Mouse (Mus musculus): Measurements from ENCODE around the gene Myom3. TPM values are rescaled to one million over a fixed set of nuclear protein-coding genes. Genes with fewer than 3 reads are reported as not detected.

The Myom3 gene
- polyA plus RNA-seq, 1 experiment from 2014 or later: 0.66 TPM

DNA sequence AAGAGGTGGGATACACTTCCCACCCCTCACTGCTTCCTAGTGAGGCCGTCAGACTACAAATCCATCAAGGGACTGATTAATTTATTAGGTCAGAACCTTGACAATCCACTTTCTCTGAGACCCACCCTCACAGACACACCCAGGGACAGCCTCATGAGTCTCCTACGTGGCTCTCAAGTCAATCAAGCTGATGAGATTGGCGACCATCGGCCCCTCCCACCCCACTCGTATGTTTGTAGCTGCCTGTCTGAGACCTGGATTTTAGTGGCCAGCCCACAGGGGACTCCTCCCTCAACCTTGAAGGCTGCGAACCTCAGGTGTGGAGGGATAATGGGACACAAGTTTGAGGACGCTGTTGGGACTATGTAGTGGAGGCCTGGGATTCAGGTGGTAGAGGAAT is 20.4 kb upstream of the Myom3 start:
- Histone ChIP-seq H3K4me1 (peaks cover 14% of the 10 kb centered on the region; the same call in 1 of the 2 replicates), H3K9me3 (0 out of 2 replicates have a peak, but pooled peaks cover 7% of the 10 kb centered on the region), H3K27me3 (no peaks in the 10 kb centered on the region), H3K4me2 (no peak overlapping the region), H3K27ac (no peak overlapping the region), H3K36me3 (no peaks in the 10 kb centered on the region), H3K9ac (no peak overlapping the region), H3K4me3 (no peak overlapping the region)
- ATAC-seq (ENCODE audit: insufficient number of reproducible peaks, insufficient read depth, low FRiP score, low TSS enrichment, low read depth): no peak
- WGBS: 73% methylated on average over 7 of the region's 7 CpGs

GRCm38 (mm10) chr4:135739672-135740071 is 19.8 kb upstream of the Myom3 start:
- 91% methylated on average over 14 of the region's 14 CpGs for WGBS
- H3K9me3 ChIP-seq: 0 out of 2 replicates have a peak, but pooled peaks cover 2% of the 10 kb centered on the region
- no peaks in the 10 kb centered on the region for H3K36me3 ChIP-seq
- H3K4me3 ChIP-seq: no peak overlapping the region
- peaks cover 16% of the 10 kb centered on the region; the same call in 1 of the 2 replicates for H3K4me1 ChIP-seq
- no peaks in the 10 kb centered on the region for H3K27me3 ChIP-seq
- no peak overlapping the region for H3K4me2 ChIP-seq
- H3K9ac ChIP-seq: no peak overlapping the region
- no peak for ATAC-seq (ENCODE audit: insufficient number of reproducible peaks, insufficient read depth, low FRiP score, low TSS enrichment, low read depth)
- no peak overlapping the region for H3K27ac ChIP-seq

- H3K27ac ChIP-seq: no peak overlapping the region
Measured at GRCm38 (mm10) chr4:135743520-135743919, 16.0 kb upstream of the Myom3 start.

DNA sequence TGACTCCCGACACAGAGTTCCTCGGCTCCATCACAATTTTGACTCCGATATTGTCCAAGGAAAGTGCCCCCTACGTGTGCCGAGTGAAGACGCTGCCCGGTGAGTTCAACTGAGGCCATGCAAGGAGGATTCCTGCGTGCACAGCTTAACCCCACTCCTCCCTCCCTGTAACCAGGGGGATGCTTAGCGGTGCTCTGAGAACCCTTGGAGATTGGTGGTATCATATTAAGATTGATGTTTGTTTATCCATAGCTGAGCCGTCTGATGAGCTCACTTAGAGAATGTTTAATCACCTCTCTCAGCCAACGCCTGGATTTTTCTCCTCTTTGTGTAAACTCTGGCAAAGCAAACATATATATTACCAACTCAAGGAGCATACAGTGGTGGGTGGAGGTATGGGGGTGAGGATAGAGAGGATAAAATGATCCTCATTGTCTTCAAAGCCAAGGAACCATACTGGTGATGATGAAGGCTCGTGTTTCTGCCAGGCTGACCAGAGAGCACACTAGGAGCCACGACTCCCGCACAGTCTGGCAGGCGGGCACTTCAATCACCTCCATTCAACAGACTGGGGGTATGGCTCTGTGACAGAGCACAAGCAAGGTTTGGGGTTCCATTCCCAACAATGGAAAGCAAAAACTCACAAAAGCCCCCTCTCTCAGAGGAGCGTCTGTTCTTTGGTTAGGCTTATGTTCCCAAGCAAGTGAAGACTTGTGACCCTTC is 14.6 kb upstream of the Myom3 start:
- ATAC-seq (ENCODE audit: insufficient number of reproducible peaks, insufficient read depth, low FRiP score, low TSS enrichment, low read depth): no peak
- Histone ChIP-seq H3K27ac (no peak overlapping the region), H3K36me3 (no peaks in the 10 kb centered on the region), H3K4me1 (peaks cover 18% of the 10 kb centered on the region; the same call in 1 of the 2 replicates), H3K27me3 (no peaks in the 10 kb centered on the region), H3K9ac (no peak overlapping the region), H3K4me3 (no peak overlapping the region), H3K4me2 (no peak overlapping the region), H3K9me3 (no peaks in the 10 kb centered on the region)
- 64% methylated on average over 16 of the region's 16 CpGs for WGBS

More at GRCm38 (mm10) chr4:135743520-135743919, 16.0 kb upstream of the Myom3 start:
- no peaks in the 10 kb centered on the region for H3K9me3 ChIP-seq
- no peak overlapping the region for H3K4me3 ChIP-seq
- no peaks in the 10 kb centered on the region for H3K27me3 ChIP-seq
- H3K4me1 ChIP-seq: peaks cover 20% of the 10 kb centered on the region; the same call in 1 of the 2 replicates
- H3K4me2 ChIP-seq: no peak overlapping the region
- H3K9ac ChIP-seq: no peak overlapping the region
- WGBS: 25% methylated on average over 6 of the region's 6 CpGs
- no peak for ATAC-seq (ENCODE audit: insufficient number of reproducible peaks, insufficient read depth, low FRiP score, low TSS enrichment, low read depth)
- no peaks in the 10 kb centered on the region for H3K36me3 ChIP-seq

- Histone ChIP-seq H3K4me2 (no peak overlapping the region), H3K36me3 (no peaks in the 10 kb centered on the region), H3K9ac (no peak overlapping the region), H3K4me1 (peaks cover 18% of the 10 kb centered on the region; the same call in 1 of the 2 replicates), H3K27ac (no peak overlapping the region), H3K27me3 (no peaks in the 10 kb centered on the region), H3K4me3 (no peak overlapping the region), H3K9me3 (no peaks in the 10 kb centered on the region)
- WGBS: 67% methylated on average over 10 of the region's 10 CpGs
- ATAC-seq (ENCODE audit: insufficient number of reproducible peaks, insufficient read depth, low FRiP score, low TSS enrichment, low read depth): no peak
Measured at GRCm38 (mm10) chr4:135745613-135746012, 13.9 kb upstream of the Myom3 start.

DNA sequence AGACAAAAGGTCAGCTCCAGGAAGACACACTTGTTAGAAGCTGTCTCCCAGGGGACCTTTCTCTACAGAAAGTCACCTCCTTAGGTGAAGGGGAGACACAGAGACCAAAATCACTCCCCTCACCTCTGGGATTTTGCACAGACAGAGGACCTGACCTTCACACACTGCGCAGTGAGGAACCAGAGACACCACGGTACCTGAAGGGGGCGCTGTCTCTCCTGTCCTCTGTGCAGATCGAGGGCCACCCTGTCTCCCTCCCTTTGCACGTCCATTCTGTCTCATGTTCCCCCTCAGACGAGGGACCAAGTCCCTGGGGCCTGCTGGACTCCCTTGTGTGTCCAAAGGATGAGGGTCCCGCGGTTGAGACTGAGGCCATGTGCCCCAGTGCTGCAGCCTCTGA is 8.6 kb upstream of the Myom3 start:
- no peak overlapping the region for H3K4me3 ChIP-seq
- no peak overlapping the region for H3K27ac ChIP-seq
- H3K9ac ChIP-seq: no peak overlapping the region
- no peaks in the 10 kb centered on the region for H3K36me3 ChIP-seq
- WGBS: 76% methylated on average over 8 of the region's 8 CpGs
- H3K27me3 ChIP-seq: no peaks in the 10 kb centered on the region
- no peak for ATAC-seq (ENCODE audit: insufficient number of reproducible peaks, insufficient read depth, low FRiP score, low TSS enrichment, low read depth)
- H3K4me1 ChIP-seq: no peaks in the 10 kb centered on the region
- no peak overlapping the region for H3K4me2 ChIP-seq
- peaks cover 12% of the 10 kb centered on the region; the same call in 1 of the 2 replicates for H3K9me3 ChIP-seq

DNA sequence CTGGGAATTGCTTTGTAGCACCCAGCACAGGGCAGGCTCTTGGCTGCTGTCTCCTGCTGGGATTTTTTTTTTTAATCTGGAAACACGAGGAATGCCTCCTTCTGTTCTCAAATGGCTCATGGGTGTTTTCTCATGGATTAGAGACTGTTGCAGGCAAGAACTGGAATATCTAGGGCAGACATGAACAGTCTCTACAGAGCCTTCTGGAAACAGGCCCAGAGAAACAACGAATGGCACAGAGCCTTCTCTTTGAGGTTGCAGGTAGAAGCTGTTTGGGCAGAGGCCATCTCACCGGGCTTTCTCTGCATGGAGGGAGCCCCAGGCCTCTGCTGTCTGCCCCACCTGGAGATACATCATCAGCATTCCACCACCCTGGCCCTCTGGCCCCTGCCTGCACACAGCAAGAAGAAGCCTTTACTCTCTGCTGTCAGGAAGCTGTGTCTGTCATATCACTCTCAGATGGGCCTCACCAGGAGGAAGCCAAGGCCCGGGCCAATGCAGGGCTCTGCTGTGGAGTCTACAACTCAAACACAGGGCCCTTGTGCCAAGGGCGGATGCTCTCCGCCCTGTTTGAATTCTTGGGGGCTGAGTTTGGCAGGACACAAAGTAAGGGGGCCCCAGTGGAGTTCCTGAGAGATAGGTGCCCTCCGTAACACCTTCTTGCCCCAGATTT is 7.3 kb upstream of the Myom3 start:
- Histone ChIP-seq H3K4me2 (no peak overlapping the region), H3K27ac (no peak overlapping the region), H3K9ac (no peak overlapping the region), H3K36me3 (no peaks in the 10 kb centered on the region), H3K27me3 (no peaks in the 10 kb centered on the region), H3K4me3 (no peak overlapping the region), H3K4me1 (no peaks in the 10 kb centered on the region), H3K9me3 (peaks cover 12% of the 10 kb centered on the region; the same call in 1 of the 2 replicates)
- 70% methylated on average over 7 of the region's 7 CpGs for WGBS
- ATAC-seq (ENCODE audit: insufficient number of reproducible peaks, insufficient read depth, low FRiP score, low TSS enrichment, low read depth): no peak

DNA sequence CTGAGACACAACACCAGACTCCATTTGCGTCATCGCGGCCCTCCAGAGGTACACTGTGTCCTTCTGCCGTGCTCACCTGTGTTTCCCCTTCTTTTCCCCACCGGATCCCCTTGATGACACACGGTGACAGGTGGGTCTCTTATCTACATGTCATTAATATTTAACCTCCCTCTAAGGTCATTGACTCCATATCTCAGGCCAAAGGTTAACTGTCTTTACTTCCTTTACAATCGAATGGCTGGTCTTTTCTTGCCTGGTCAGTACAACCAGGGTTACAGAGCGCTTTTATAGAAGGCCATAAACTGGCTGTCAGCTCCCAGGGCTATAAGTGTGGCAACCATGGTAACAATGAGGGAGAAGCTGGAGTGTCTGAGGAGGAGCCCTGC is 6.7 kb upstream of the Myom3 start:
- Histone ChIP-seq H3K4me3 (no peak overlapping the region), H3K9ac (no peak overlapping the region), H3K27me3 (no peaks in the 10 kb centered on the region), H3K9me3 (peaks cover 12% of the 10 kb centered on the region; the same call in 1 of the 2 replicates), H3K4me2 (no peak overlapping the region), H3K36me3 (no peaks in the 10 kb centered on the region), H3K27ac (no peak overlapping the region), H3K4me1 (no peaks in the 10 kb centered on the region)
- ATAC-seq (ENCODE audit: insufficient number of reproducible peaks, insufficient read depth, low FRiP score, low TSS enrichment, low read depth): no peak
- WGBS: 91% methylated on average over 8 of the region's 8 CpGs

DNA sequence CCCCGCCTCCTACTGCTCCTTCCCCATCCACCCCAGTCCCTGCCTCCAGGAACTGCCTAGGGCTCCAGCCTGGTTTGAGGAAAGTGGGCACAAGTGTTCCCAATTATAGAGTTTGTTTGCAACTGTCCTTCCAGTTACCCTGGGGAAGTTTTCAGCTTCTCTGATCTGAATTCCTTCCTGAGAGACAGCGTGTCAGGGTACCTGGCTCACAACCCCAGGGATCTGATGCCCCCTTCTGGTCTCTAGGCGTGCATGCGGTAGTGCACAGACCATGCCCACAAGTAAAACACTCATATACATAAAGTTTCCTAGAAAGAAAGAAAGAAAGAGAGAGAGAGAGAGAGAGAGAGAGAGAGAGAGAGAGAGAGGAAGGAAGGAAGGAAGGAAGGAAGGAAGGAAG is 1.2 kb upstream of the Myom3 start:
- Histone ChIP-seq H3K4me1 (peaks cover 9% of the 10 kb centered on the region), H3K4me3 (no peak overlapping the region), H3K9me3 (peaks cover 12% of the 10 kb centered on the region; the same call in 1 of the 2 replicates), H3K27me3 (no peaks in the 10 kb centered on the region; the same call in 1 of the 2 replicates), H3K27ac (no peak overlapping the region), H3K4me2 (no peak overlapping the region), H3K36me3 (no peaks in the 10 kb centered on the region), H3K9ac (no peak overlapping the region)
- 28% methylated on average over 4 of the region's 4 CpGs for WGBS
- no peak for ATAC-seq (ENCODE audit: insufficient number of reproducible peaks, insufficient read depth, low FRiP score, low TSS enrichment, low read depth)

GRCm38 (mm10) chr4:135758825-135759224 is 690 bp upstream of the Myom3 start:
- no peak for ATAC-seq (ENCODE audit: insufficient number of reproducible peaks, insufficient read depth, low FRiP score, low TSS enrichment, low read depth)
- H3K36me3 ChIP-seq: no peaks in the 10 kb centered on the region
- H3K27ac ChIP-seq: no peak overlapping the region
- H3K27me3 ChIP-seq: no peaks in the 10 kb centered on the region; the same call in 1 of the 2 replicates
- H3K4me1 ChIP-seq: peaks cover 9% of the 10 kb centered on the region
- H3K9me3 ChIP-seq: peaks cover 9% of the 10 kb centered on the region; the same call in 1 of the 2 replicates
- H3K4me2 ChIP-seq: no peak overlapping the region
- H3K4me3 ChIP-seq: no peak overlapping the region
- WGBS: 36% methylated on average over 6 of the region's 6 CpGs
- H3K9ac ChIP-seq: no peak overlapping the region

DNA sequence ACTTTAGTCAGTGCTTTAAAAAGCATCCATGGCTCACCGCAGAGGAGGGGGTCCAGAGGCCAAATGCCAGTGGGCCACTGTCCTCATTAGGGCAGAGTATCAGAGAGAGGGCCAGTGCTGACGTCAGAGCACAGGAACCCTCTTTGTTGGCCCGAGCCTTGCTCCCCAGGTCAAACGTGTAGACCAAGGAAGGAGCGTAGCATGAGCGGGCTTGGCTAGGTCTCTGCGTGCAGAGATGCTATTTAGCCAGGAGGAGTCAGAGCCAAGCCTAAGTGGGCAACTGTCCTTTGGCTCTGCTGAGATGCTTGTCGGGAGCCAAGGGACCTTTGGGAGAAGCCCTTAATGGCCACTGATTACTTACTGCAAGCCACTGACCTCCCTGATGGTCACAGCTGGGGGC is 1.5 kb downstream of the Myom3 start:
- ATAC-seq (ENCODE audit: insufficient number of reproducible peaks, insufficient read depth, low FRiP score, low TSS enrichment, low read depth): no peak
- Histone ChIP-seq H3K27me3 (no peaks in the 10 kb centered on the region; the same call in 1 of the 2 replicates), H3K4me1 (peaks cover 9% of the 10 kb centered on the region), H3K4me2 (no peak overlapping the region), H3K9me3 (no peaks in the 10 kb centered on the region), H3K27ac (no peak overlapping the region), H3K36me3 (no peaks in the 10 kb centered on the region), H3K4me3 (no peak overlapping the region), H3K9ac (no peak overlapping the region)
- WGBS: 56% methylated on average over 8 of the region's 8 CpGs

DNA sequence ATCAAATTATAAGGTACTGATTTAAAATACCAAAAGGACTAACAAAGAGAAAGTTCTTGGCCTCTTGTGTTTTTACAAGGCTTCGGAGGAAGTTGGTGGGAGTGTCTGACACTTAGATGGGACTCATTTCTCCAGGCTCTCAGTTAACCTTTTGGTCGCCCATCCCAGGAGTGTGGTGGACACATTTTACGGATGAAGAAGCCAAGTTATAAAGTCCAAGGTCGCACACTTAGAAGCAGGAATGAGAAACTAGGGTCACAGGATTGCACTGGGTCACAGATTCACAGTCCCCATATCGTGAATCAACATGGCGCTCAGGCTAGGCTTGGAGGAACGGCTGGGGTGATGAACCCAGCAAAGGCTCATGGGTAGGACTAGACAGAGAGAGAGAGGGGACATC is 2.1 kb downstream of the Myom3 start:
- no peak overlapping the region for H3K4me3 ChIP-seq
- H3K27ac ChIP-seq: no peak overlapping the region
- H3K4me2 ChIP-seq: no peak overlapping the region
- H3K9ac ChIP-seq: no peak overlapping the region
- no peak for ATAC-seq (ENCODE audit: insufficient number of reproducible peaks, insufficient read depth, low FRiP score, low TSS enrichment, low read depth)
- H3K36me3 ChIP-seq: no peaks in the 10 kb centered on the region
- no peaks in the 10 kb centered on the region; the same call in 1 of the 2 replicates for H3K27me3 ChIP-seq
- no peaks in the 10 kb centered on the region for H3K9me3 ChIP-seq
- peaks cover 9% of the 10 kb centered on the region for H3K4me1 ChIP-seq
- WGBS: 83% methylated on average over 7 of the region's 7 CpGs

All from embryonic facial prominence, embryonic 13.5 days (tissue).